Mouse (Mus musculus) brain, embryonic 14.5 days (tissue): ENCODE measurements around the gene Mvb12a. TPM values are rescaled to one million over a fixed set of nuclear protein-coding genes. Genes with fewer than 3 reads are reported as not detected.
A peak's percentile ranks its signal among the peaks of the same experiment; 100 is the strongest.

Experiments used
- DNase-seq: peaks from one replicate; pipeline ENCODE4 v3.0.0-alpha.2; 2011; ENCODE audit warnings: low read depth
- CTCF ChIP-seq: fragments of 200-500 bp; IDR thresholded peaks from 2 replicates; pipeline ENCODE4 v1.5.1; 2012; ENCODE audit warnings: inconsistent platforms, mild to moderate bottlenecking, moderate library complexity, borderline replicate concordance; ENCODE audit not compliant: insufficient read depth, insufficient read length; ENCODE audit errors: extremely low read depth
- POLR2A ChIP-seq: fragments of 200-500 bp; IDR thresholded peaks from 2 replicates; pipeline ENCODE4 v1.6.1; 2012; ENCODE audit warnings: mild to moderate bottlenecking, inconsistent platforms, borderline replicate concordance; ENCODE audit not compliant: poor library complexity, insufficient read depth, insufficient read length, severe bottlenecking; ENCODE audit errors: extremely low read depth
- polyA plus RNA-seq: library from polyadenylated mRNA; depleted of rRNA; stranded (reverse); fragments of >200 nt; gene quantifications from 2 replicates; pipeline ENCODE4 v1.2.3, GENCODE M21; 2012

Gene Mvb12a
- polyA plus RNA-seq, 1 experiment = 74.0 TPM

GRCm38 (mm10) chr8:71507589-71508104, 35.1 kb upstream of the Mvb12a start:
- peak; percentile 94 for DNase-seq
- TF ChIP-seq POLR2A = no peak
- no peak for TF ChIP-seq CTCF

GRCm38 (mm10) chr8:71509316-71509715, 33.4 kb upstream of the Mvb12a start:
- TF ChIP-seq CTCF (no peak), POLR2A (no peak)
- no peak for DNase-seq

GRCm38 (mm10) chr8:71511644-71512043, 31.1 kb upstream of the Mvb12a start, which contains the start of gene Plvap:
Plvap (minus strand) TSS chr8:71511752.
- DNase-seq = no peak
- TF ChIP-seq POLR2A (no peak), CTCF (no peak)

- DNase-seq = no peak
- TF ChIP-seq POLR2A (no peak), CTCF (no peak)
These were observed 29.5 kb upstream of the Mvb12a start for GRCm38 (mm10) chr8:71513018-71513754.

GRCm38 (mm10) chr8:71515043-71515442, 27.7 kb upstream of the Mvb12a start:
- TF ChIP-seq CTCF = no peak
- TF ChIP-seq POLR2A = no peak

GRCm38 (mm10) chr8:71516786-71517185, 25.9 kb upstream of the Mvb12a start:
- DNase-seq = no peak
- TF ChIP-seq CTCF = no peak
- no peak for TF ChIP-seq POLR2A

More at GRCm38 (mm10) chr8:71515043-71515442, 27.7 kb upstream of the Mvb12a start:
- no peak for DNase-seq

GRCm38 (mm10) chr8:71519037-71519825, 23.5 kb upstream of the Mvb12a start:
- TF ChIP-seq CTCF = peak; percentile 67
- DNase-seq = peak; percentile 81

- TF ChIP-seq CTCF (peak; percentile 90), POLR2A (no peak)
- DNase-seq = peak; percentile 93
These were observed 21.1 kb upstream of the Mvb12a start for GRCm38 (mm10) chr8:71521634-71522033.

GRCm38 (mm10) chr8:71525226-71526050, 17.3 kb upstream of the Mvb12a start, which contains the start of gene Ccdc194:
Ccdc194 (minus strand) TSS chr8:71525711.
- no peak for TF ChIP-seq CTCF
- TF ChIP-seq POLR2A = no peak
- no peak for DNase-seq

GRCm38 (mm10) chr8:71526272-71526671, 16.4 kb upstream of the Mvb12a start:
- TF ChIP-seq CTCF (no peak), POLR2A (no peak)
- no peak for DNase-seq
